Mouse (Mus musculus) heart, adult 11 months (tissue): ENCODE data around the gene Mmp28.

ENCODE experiments used
- DNase-seq: peaks from one replicate; pipeline ENCODE4 v3.0.0; 2022

Mmp28 gene

DNA sequence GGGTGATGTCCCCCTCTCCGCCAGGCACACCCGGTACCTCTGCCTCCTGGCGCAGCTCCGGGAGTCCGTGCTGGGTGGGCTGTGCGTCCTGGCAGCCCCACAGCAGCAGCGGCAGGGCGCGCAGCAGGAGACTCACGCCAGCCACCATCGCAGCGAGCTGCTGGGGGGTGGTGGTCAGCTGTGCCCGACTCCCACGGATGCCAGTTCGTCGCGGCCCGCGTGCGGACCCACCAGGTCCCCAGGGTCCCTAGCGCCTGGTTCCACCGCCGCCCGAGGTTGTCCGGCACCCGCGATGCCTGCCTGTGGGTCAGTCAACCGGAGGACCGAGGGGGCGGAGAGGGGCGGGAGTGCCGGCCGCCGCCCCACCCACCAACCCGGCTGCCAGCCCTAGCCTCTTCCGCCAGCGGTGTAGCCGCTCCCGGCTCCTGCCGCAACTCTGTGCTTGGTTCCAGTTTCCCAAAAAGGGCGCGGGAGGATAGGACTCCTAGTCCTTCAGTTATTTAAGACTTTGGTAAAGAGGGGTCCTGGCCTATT lies at the start of gene Mmp28:
Gene Mmp28, minus strand, starts transcription at position 361 of the 534 bp plus-strand sequence.
- peak; percentile 98 for DNase-seq

DNA sequence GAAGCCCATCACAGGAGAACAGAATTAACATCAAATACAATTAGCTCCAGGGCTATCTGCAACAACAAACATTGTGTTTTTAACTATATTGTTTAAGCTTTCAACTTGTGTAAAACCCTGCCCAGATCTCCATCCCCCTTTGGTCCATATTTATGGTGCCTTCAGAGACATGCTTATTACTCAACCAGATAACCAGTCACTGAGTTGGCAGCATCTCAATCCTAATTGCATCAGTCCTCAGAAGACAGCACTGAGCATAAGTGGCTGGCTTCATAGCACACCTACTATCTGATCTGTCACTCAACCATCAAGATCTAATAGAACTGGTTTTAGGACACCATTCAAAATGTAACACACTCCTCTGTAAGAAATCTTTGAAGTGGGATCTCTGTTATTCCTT lies 46.6 kb upstream of the Mmp28 start:
- DNase-seq, result no peak

DNA sequence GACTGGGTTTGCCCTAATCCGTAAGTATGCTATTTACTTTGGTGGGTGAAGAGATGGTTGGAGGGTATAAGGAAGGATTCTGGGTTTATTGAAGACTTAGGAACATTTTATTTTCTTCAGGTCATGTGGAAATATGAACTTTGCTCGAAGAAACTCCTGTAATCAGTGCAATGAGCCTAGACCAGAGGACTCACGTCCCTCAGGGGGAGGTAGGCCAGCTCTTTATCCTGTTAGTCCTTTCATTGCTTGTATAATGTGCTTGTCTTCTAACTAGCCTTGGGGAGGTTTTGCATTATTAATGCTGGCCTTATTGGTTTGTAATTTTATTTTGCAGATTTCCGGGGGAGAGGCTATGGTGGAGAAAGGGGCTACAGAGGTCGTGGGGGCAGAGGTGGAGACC lies 41.4 kb upstream of the Mmp28 start:
- peak; percentile 31 for DNase-seq

DNA sequence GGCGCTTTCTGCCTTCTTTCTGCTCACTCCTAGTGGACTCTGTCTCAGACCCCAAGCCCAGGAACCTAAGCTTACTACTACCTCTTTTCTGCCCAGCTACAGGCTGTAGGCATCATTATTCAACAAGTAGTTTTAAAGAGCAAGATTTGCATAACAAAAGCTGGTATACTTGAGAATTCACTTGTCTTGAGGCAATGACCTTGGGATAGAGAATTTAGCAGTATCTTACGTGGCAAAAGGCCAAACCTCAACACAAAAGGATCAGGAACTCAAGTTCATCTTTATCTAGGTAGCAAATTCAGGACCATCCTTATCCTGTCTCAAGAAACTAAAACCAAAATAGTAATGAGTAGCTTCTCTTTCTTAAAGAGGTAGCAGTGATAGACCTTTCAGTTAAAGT lies 32.7 kb upstream of the Mmp28 start:
- DNase-seq, result no peak

DNA sequence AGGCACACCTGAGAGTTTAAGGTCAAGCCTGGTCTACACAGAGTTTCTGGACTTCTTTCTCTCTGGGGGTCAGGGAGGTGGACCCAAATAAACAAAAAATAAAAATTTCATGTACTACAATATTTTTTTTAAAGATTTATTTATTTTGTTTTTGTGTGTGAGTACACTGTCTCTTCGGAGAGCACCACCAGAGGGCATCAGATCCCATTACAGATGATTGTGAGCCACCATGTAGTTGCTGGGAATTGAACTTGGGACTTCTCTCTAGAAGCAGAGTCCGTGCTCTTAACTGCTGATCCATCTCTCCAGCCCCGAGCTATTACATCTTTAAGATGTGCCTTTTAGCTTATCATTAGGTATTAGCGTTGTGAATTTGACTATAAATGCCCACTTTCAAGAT lies 28.6 kb upstream of the Mmp28 start:
- DNase-seq, result peak; percentile 39

DNA sequence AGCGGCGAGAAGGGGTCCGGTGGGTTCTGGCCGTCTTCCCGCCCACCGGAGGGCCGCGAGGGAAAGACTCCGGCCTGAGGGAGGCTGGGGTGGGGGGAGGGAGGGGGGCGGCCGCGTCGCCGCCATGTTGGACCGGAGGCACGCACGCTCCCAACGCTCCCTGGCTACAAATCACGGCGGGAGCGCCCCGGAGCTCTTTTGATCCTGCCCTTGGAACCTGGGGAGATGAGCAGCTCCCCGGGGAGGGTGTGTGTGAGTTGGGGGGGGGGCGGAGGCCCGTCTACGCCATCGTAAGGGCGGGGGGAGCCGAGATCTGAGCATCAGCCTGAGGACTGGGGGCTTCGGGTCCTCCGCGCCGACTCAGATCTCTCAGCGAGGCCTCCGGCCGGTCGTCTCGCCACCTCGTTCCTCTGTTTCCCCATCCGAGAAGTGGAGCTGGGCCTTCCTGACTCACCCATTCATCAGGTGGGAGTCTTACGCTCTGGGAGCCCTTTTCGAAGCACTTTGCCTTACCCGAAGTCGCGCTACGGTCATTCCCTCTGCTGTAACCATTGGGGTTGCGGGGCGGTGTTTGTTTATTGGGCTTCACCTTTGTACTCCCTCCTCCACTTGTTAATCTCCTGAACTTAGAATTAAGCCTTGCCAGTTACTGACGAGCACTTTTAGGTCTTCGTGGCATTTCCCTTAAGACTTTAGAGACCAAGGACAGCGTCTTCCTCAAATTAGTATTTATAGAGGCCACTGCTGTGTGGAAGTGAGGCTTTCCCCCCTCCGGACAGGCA lies 10.6 kb upstream of the Mmp28 start:
- DNase-seq, result no peak

DNA sequence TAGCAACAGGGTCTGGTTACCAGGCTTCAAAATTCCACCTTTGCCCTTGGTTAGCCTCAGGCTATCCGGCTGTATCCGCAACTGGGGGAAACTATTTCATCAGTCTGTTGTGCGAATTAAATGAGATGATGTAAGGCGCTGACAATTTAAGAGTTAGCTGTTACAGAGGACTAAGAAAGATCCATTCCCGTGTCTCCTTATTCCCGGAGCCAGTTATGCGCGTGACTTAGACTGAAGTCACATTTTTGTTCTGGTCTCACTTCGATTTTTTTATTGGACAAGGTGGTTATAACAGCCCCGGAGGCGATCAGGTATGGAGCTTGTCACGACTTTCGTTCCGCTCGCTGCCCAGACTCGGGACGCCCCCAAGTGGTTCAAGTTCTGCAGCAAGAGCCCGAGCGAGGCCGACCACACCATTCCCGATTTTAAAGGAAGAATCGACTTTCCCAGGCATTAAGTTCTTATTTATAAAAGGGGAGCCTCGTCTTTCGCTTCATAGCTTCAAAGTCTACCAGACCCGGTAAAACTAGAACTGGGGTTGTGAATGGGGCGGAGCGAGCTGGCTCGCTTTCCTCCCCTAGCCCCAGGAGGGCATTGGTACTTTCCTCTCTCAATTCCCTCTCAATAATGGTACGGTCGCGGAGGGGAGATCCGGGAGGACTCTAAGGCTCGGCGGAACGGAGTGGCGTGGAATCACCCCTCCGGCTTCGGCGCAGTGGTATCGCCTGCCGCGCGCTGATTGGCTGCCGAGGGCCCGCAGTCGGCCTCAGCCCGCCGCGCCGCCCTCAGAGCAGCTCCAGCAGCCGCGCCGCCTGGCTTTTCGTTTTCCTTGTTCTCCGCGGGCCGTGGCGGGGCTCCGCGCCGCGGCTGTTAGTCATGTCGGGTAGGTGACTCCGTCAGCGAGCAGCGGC lies 9.7 kb upstream of the Mmp28 start, which contains the start of gene Taf15:
Gene Taf15, plus strand, starts transcription at position 763 of the 911 bp plus-strand sequence.
- DNase-seq, result peak; percentile 100

DNA sequence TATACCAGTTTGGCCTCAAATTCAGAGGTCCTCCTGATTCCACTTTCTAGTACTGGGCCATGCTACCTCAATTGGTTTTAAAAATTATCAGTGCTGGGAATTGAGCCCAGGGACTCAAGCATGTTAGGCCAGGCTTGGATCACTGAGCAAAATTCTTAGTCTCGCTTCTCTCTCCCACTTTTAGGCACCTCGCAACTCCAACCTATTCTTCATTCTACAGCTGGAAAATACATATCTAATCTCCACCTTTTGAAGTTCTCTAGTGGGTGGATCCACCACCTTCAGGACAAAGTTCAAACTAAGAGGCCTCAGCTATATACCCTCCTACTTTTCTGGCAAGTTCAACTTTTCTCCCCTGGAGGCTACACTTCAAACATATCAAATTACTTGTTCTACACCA lies 8.9 kb upstream of the Mmp28 start:
- peak; percentile 68 for DNase-seq

DNA sequence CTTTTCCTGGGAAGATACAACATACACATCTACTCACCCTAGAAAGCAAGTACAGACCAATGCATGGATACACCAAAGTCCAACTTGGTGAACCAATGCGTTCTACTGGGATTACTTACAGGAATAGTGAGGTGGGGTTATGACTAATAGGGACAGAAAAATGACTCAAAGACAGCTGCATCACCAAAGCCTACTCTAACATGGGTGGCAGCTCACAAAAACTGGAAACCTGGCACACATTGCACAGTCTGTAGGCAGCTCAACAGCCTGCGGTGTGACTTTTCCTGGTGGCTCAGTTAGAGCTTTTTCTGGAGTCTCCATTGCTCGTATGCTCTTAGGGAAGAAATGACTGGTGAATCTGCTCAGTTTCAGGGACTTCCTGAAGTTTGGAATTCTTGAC lies 5.9 kb upstream of the Mmp28 start:
- DNase-seq, result peak; percentile 43

DNA sequence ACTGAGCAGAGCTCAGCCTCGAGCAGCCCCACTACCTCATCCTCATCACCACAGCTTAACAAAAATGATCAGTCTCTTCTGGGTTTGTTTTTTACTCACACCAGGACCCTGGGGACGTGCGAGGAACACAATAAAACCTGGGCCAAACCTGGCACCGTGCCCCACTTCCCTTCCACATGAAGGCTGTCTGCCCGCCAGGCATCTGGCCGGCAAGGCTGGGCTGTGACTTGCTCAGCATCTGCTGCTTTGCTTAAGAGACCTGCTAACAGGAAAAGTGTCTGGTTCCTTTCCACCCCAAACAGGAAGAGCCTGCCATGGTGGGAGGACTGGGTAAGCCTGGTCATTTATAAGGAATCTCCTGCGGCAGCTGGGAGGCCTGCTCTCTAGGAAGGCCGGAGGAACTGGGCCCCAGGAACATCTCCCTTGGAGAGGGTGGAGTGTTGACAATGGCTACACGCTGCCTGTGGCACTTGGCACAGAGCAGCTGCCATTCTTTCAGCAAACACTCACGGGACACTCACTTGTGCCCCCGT lies 4.3 kb upstream of the Mmp28 start:
- peak; percentile 99 for DNase-seq

DNA sequence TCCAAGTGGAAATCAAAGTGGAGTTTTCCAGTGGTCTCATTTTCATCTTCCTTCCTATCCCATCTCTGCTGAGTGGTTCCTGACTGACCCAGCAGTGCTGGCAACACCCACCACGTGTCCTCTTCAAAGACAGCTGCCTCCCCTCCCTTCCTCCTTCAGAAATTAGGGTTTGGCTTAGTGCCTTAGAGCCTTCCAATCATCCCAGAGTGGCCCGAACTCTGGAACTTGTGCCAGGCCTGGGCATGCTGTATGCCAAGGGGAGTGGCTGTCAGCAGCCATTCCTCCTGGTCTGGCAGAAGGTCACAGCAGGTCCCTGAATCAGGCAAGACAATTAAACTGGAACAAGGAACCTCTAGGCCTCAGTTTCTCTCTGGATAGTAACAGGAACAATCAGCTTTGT lies 3.1 kb upstream of the Mmp28 start:
- peak; percentile 96 for DNase-seq

DNA sequence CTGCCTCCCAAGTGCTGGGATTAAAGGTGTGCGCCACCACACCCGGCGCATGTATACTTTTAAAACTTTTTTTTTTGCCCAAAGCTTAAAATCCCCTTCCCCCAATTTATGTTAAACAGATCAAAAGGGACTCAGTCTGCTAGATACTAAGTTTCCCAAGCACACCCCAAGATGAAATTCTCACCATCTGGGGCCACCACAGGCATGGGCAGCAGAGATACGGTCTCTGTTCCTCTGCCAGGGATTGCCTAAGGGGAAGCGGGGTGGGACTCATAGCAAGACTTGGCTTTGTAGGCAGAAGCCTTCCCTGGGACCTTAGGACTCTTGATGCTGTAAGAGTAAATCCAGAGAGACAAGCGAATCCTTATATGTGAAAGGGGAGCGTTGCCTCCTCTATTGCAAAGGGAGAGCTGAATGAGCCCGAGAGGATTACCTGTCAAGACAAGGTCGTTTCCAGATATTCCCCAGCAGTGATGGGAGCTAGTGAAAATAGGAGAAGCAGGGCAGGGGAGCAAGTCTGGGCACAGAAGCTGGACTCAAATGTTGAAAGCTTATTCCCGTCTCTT lies 1.3 kb downstream of the Mmp28 start:
- DNase-seq, result peak; percentile 78

DNA sequence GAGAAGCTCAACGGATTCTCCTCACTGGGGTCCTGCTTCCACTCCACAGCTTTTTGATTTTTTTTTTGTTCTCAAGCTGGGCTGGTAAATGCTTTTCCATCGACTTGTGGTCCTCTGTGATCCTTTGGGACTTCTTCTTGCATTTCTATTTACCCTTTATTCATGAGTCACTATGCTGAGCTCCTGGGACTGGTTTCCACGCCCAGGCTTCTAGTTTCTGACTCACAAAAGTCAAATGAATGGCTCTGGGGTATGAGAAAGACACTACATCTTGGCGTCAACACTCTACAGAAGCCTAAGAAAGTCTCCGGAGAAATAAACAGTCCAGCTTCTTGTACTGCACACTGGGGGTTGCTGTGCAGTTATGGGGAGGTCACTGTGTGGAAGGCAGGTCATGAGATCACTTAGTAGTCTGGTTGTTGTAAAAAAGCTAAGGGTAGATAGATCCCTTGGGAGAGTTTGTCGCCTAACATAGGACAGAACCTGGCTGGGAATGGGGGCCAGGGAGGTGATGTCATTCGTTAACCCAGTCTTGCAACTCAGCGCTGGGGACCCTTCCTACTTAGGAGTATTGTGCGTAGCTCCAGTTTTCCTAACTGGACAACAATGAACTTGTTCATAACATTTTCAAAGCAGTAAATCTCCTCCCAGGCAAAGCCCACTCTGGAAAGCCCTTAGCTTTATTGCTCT lies 4.8 kb downstream of the Mmp28 start:
- DNase-seq, result peak; percentile 95

DNA sequence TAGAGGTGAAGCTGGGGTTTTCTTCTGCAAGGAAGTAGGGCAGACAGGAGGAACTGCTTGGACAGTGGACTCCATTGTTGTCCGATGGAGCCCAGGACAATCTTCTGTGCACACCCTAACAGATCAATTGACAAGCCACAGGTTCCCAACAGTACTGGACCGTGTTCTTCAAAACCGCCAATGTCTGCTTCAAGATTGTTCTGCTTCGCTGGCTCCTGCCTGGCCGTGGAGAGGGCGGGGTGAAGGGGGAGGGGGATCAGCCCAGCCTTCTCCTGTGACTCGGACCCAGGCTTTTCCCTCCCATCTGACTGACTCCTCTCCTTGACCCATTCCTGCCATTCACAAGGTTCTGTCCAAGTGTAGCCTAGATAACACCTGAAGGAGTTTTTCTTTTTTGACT lies 5.6 kb downstream of the Mmp28 start:
- peak; percentile 88 for DNase-seq

DNA sequence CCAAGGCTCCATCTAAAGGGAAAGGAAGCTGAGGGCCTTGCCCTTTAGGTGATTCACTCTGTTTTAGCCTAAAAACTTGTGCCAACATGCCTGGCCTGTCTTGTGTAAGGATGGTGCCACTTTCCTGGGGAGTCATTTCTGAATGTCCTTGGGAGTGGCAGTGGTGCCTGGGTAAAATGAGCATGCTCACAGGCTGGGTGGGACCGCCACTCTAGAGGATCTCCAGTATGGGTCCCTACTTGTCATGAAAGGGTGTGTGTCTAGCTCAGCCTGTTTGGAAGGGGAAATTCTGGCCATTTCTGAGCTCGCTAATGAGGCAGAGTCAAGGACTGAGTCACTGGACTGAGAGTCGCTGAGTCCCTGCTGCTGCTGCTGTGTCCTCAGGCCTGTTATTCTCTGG lies 7.3 kb downstream of the Mmp28 start:
- no peak for DNase-seq

DNA sequence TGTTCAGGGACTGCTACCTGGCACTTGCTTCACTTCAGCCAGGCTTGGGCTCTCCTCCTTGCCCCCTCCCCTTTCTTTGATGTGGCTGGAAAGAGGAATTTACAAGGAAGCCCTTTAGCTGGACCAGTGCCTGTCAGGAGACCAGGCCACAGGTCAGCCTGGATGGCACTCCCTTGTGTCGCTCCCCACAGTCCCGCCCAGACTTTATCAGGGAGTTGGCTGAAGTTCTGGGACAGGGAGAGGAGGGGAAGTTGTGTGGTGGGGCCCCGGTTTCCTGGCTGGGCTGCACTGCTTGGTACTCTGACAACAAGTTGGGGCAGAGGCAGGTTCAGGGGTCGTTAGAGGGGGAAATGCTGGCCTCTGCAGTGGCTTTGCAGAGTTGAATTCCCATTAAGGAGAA lies 8.3 kb downstream of the Mmp28 start:
- DNase-seq, result peak; percentile 97

DNA sequence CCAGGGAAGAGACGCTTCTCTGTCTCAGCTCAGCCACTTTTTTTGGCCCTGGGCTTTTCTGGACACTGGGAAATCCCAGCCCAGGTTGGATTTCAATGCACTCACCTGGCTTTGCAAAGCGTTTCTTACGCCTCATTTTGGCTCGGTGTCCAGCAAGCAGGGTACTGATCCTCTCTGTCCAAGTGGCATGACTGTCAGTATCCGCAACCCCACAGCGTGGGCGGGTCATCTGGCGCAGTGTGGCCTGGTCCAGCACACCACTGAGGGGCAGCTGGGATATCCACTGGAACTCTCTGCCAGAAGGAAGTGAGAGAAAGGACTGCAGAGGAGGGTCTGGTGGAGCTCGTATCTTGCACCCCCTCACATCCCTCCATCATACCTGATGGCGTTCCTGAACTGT lies 11.6 kb downstream of the Mmp28 start:
- peak; percentile 82 for DNase-seq

DNA sequence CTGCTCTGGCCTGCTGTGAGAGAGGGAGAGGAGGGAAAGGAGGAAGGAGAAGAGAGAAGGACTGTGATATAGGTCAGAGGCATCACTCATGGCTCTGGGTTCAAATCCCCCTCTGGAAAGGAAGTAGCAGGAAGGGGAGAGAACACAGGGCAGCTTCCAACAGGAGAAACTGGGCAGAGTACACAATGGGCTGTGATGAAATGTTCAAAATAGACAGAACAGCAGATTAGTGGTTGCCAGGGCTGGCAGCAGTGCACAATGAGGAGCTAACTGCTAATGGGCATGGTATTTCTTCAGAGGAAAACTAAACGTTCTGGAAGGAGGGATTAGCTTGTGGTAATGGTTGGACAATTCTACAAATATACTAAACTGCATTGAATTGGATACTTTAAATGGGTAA lies 12.3 kb downstream of the Mmp28 start:
- DNase-seq, result peak; percentile 82

DNA sequence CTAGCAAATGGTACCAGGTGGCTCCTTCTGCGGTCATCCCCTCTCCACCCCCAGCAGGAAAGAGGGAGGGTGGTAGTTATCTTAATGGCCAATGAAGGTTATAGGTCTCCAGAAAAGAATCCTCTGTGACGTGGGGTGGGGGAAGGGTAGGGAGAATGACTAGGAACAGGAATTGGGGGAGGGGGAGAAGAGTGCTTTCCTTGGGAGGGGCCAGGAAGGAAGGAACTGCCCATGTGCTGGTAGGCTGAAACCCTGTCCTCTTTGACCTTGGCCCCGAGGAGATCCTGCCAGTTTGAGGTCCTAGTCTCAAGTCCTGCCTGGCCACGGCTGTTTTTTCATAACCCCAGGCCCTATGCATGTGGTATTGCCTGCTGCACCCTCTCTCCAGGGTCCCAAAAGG lies 13.6 kb downstream of the Mmp28 start:
- peak; percentile 86 for DNase-seq

DNA sequence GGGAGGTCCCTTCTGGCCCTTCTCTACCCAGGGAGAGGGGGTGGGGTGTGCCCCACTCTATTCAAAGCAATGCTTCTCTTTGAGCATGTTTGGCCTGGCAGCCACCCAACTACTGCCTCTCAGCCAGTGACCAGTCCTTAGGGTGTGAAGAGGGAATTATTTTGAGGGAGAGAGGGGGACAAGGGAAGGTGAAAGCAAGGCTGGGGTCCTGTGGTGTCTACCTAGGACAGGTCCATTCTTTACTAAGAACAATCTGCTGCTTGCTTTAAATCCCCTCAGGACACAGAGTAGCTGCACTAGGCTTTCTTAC lies 14.0 kb downstream of the Mmp28 start:
- peak; percentile 96 for DNase-seq

DNA sequence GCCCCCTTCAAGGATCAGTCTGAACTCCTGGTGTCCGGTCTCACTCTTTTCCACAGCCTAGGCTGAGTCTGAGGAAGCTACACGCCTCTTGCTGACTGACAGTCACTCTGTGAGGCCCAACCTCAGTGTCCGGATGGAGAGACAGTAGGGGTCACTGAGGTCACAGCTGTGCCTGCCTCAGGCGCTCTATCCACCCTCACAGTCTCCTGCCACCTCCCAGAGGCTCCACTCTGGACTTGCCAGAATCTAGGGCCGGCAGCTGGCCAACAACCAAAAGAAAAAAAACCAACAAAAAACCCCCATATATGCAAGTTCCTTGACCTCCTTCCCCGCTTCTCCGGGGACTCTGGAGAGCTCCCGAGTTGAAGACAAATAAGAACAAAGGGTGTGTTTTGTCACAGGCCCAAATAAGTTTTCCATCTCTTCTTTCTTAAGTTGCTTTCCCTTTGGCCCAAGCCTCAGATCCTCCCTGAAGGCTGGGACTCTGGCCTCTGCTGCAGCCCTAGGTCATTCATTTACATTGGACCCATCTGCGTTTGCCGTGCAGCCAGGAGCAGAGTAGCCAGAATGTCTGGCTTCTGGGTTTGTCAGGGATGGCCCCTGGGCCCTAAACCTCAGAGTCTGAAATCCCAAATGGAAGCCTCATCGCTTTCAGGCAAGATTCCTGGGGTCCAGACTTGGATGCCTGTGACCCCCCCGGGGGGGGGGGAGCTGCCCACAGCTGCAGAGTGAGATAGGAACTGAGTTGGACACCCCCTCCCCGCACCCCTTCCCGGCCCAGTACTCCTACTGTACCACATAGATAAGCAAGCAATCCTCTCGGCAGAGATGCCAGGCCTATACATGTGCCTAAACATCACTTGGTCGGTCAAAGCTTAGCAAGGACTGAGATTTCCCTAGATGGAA lies 14.6 kb downstream of the Mmp28 start:
- peak; percentile 97 for DNase-seq

DNA sequence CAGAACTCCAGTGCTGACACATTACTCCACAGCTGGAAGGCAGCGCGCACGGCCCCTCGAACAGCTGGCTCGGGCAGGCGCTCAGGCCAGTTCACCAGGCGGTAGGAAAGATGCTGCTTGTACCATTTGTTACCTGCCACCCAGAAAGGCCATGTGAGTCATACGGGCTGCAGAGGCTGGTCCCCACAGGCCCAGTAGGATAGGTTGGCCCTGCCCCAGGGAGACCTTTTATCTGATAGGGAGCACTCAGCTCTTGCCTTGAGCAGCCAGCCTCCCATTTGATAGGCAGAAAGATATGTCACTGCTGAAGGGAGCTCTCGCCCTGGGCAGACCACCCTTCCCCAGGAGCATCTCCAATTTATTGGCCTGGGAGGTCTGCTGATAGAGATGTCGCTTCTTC lies 15.3 kb downstream of the Mmp28 start:
- no peak for DNase-seq
